Mouse (Mus musculus) liver, embryonic 14.5 days (tissue): ENCODE data around the gene 4930562C15Rik. TPM values are rescaled to one million over a fixed set of nuclear protein-coding genes. Genes with fewer than 3 reads are reported as not detected.

Experiments used
- ATAC-seq: fragments of 200-750 bp; cut with Nextera tagmentation; 2 replicates; pipeline ENCODE4 v1.8.0; 2017; ENCODE audit warnings: moderate number of reproducible peaks, mild to moderate bottlenecking, moderate library complexity; ENCODE audit not compliant: insufficient read depth
- DNase-seq, 3 experiments: peaks; one replicate each; pipeline ENCODE4 v3.0.0-alpha.2; 2012 to 2013; ENCODE audit warnings: low read depth in 3 of 3, low spot score in 3 of 3
- H3K27ac ChIP-seq: fragments of 300-500 bp; sonication (generic); 2 replicates; pipeline ENCODE4 v1.5.1; 2014; ENCODE audit warnings: moderate library complexity, mild to moderate bottlenecking, control low read depth, inconsistent platforms
- H3K27me3 ChIP-seq: fragments of 300-500 bp; sonication (generic); 2 replicates; pipeline ENCODE4 v1.6.1; 2014; ENCODE audit warnings: mild to moderate bottlenecking, low read length, moderate library complexity; ENCODE audit not compliant: control insufficient read depth, insufficient read depth
- H3K36me3 ChIP-seq: fragments of 300-500 bp; sonication (generic); replicated peaks from 2 replicates; pipeline ENCODE4 v1.6.1; 2014; ENCODE audit warnings: low read depth; ENCODE audit not compliant: control insufficient read depth, insufficient read depth
- H3K4me1 ChIP-seq, 2 experiments: fragments of 200-500 bp in 1 of 2; fragments of 300-500 bp in 1 of 2; sonication (generic) in 1 of 2; replicated peaks; 2 replicates each; pipeline ENCODE4 v1.6.1; 2012 to 2014; ENCODE audit warnings: antibody characterized with exemption in 1 of 2, inconsistent platforms in 1 of 2, low read length in 1 of 2; ENCODE audit not compliant: control insufficient read depth in 2 of 2, insufficient read depth in 2 of 2
- H3K4me2 ChIP-seq: fragments of 300-500 bp; sonication (generic); 2 replicates; pipeline ENCODE4 v1.6.1; 2014; ENCODE audit warnings: low read depth, mild to moderate bottlenecking, control low read depth, moderate library complexity
- H3K4me3 ChIP-seq, 2 experiments: fragments of 200-500 bp in 1 of 2; fragments of 300-500 bp in 1 of 2; sonication (generic) in 1 of 2; 2 replicates each; pipeline ENCODE4 v1.5.1; 2012 to 2014; ENCODE audit warnings: low read depth in 2 of 2, low read length in 2 of 2, mild to moderate bottlenecking in 2 of 2, control low read depth in 1 of 2, inconsistent platforms in 1 of 2, moderate library complexity in 1 of 2; ENCODE audit not compliant: insufficient read depth in 1 of 2
- H3K9ac ChIP-seq: fragments of 300-500 bp; sonication (generic); replicated peaks from 2 replicates; pipeline ENCODE4 v1.6.1; 2014; ENCODE audit warnings: mild to moderate bottlenecking, control low read depth, moderate library complexity
- H3K9me3 ChIP-seq: fragments of 300-500 bp; sonication (generic); 2 replicates; pipeline ENCODE4 v1.6.1; 2016; ENCODE audit warnings: low read length, mixed read lengths; ENCODE audit not compliant: control insufficient read depth
- CTCF ChIP-seq: IDR thresholded peaks from 2 replicates; pipeline ENCODE4 v1.5.1; 2016; ENCODE audit warnings: antibody characterized with exemption, low read depth, control low read depth
- EP300 ChIP-seq: IDR thresholded peaks from 2 replicates; pipeline ENCODE4 v1.6.1; 2016; ENCODE audit warnings: antibody characterized with exemption, low read depth
- WGBS: fragments of 180-500 bp; shearing (Covaris S2); extraction: QIAGEN DNeasy Blood & Tissue Kit; methylation state at CpG from one replicate; pipeline ENCODE4 v1.1.7; 2014; ENCODE audit not compliant: insufficient replicate concordance; 5-methylcytosine and 5-hydroxymethylcytosine counted together
- polyA plus RNA-seq, 2 experiments: library from polyadenylated mRNA; depleted of rRNA in 1 of 2; stranded (reverse) in 1 of 2; unstranded in 1 of 2; fragments of >200 nt; fragmentation: Nextera tagmentation in 1 of 2; extraction: Ambion mirVana in 1 of 2; gene quantifications; 2 replicates each; pipeline versions ENCODE4 v1.2.1 to v1.2.3; 2012 to 2014

Gene 4930562C15Rik
- polyA plus RNA-seq, 2 experiments: not detected

- H3K4me2 ChIP-seq: no peak overlapping the region
- TF ChIP-seq EP300 (no peak), CTCF (no peak)
- no peak overlapping the region for H3K4me3 ChIP-seq
- ATAC-seq (no peak), DNase-seq (no peak)
- H3K9me3 ChIP-seq: no peaks in the 10 kb centered on the region
- no peaks in the 10 kb centered on the region for H3K27me3 ChIP-seq
- H3K27ac ChIP-seq: no peak overlapping the region
- H3K36me3 ChIP-seq: no peaks in the 10 kb centered on the region
- H3K4me1 ChIP-seq: peaks cover 3 to 10% of the 10 kb centered on the region in 2 experiments
- WGBS: 58% methylated on average over 6 of the region's 6 CpGs
- no peak overlapping the region for H3K9ac ChIP-seq
These were observed 5.8 kb upstream of the 4930562C15Rik start for GRCm38 (mm10) chr16:4829271-4829900.

GRCm38 (mm10) chr16:4831650-4832419 lies 3.4 kb upstream of the 4930562C15Rik start:
- peak overlapping the region; percentile 24; the same call in 1 of the 2 replicates for H3K4me2 ChIP-seq
- DNase-seq: no peak

GRCm38 (mm10) chr16:4833858-4834257 lies 1.4 kb upstream of the 4930562C15Rik start:
- Histone ChIP-seq H3K36me3 (no peaks in the 10 kb centered on the region), H3K9me3 (no peaks in the 10 kb centered on the region), H3K4me3 (no peak overlapping the region), H3K27me3 (no peaks in the 10 kb centered on the region), H3K27ac (no peak overlapping the region), H3K4me2 (no peak overlapping the region), H3K4me1 (peaks cover 3 to 7% of the 10 kb centered on the region in 2 experiments), H3K9ac (no peak overlapping the region)
- no peak for TF ChIP-seq CTCF
- no peak for TF ChIP-seq EP300
- DNase-seq: no peak
- 50% methylated on average over 2 of the region's 2 CpGs for WGBS
- ATAC-seq: no peak

More at GRCm38 (mm10) chr16:4831650-4832419, 3.4 kb upstream of the 4930562C15Rik start:
- TF ChIP-seq EP300: peak; percentile 26; the same call in 1 of the 2 replicates
- peak; percentile 38 for TF ChIP-seq CTCF
- H3K4me1 ChIP-seq: peaks cover 3 to 10% of the 10 kb centered on the region in 2 experiments
- no peak overlapping the region for H3K27ac ChIP-seq
- no peaks in the 10 kb centered on the region for H3K9me3 ChIP-seq
- ATAC-seq: peak; percentile 57; the same call in 1 of the 2 replicates
- no peaks in the 10 kb centered on the region for H3K36me3 ChIP-seq
- H3K27me3 ChIP-seq: no peaks in the 10 kb centered on the region
- no peak overlapping the region for H3K4me3 ChIP-seq
- H3K9ac ChIP-seq: no peak overlapping the region
- 39% methylated on average over 15 of the region's 15 CpGs for WGBS

GRCm38 (mm10) chr16:4837631-4838030 lies 2.4 kb downstream of the 4930562C15Rik start:
- no peak for ATAC-seq
- 53% methylated on average over 3 of the region's 3 CpGs for WGBS
- no peak overlapping the region for H3K9ac ChIP-seq
- no peaks in the 10 kb centered on the region for H3K9me3 ChIP-seq
- TF ChIP-seq EP300 (no peak), CTCF (no peak)
- no peaks in the 10 kb centered on the region for H3K4me1 ChIP-seq
- H3K27ac ChIP-seq: no peak overlapping the region
- H3K4me2 ChIP-seq: no peak overlapping the region
- no peaks in the 10 kb centered on the region for H3K27me3 ChIP-seq
- DNase-seq: no peak
- H3K4me3 ChIP-seq: no peak overlapping the region
- no peaks in the 10 kb centered on the region for H3K36me3 ChIP-seq

GRCm38 (mm10) chr16:4839552-4839951 lies 4.3 kb downstream of the 4930562C15Rik start:
- Histone ChIP-seq H3K4me2 (no peak overlapping the region), H3K9ac (no peak overlapping the region), H3K4me1 (no peaks in the 10 kb centered on the region), H3K4me3 (no peak overlapping the region), H3K27me3 (no peaks in the 10 kb centered on the region), H3K36me3 (no peaks in the 10 kb centered on the region), H3K27ac (no peak overlapping the region), H3K9me3 (no peaks in the 10 kb centered on the region)
- TF ChIP-seq CTCF: no peak
- TF ChIP-seq EP300: no peak
- ATAC-seq (0 out of 2 replicates have a peak, but pooled peaks have one; percentile 11), DNase-seq (no peak)
- 40% methylated on average over 3 of the region's 3 CpGs for WGBS
